Mouse (Mus musculus) frontal cortex, adult (tissue): ENCODE data around the gene Dnajc11.

ENCODE experiments used
- ATAC-seq: cut with Nextera tagmentation; 2 replicates; pipeline ENCODE4 v1.9.2; 2017; ENCODE audit warnings: mild to moderate bottlenecking, moderate library complexity, mixed read lengths; ENCODE audit not compliant: low TSS enrichment

Gene Dnajc11

DNA sequence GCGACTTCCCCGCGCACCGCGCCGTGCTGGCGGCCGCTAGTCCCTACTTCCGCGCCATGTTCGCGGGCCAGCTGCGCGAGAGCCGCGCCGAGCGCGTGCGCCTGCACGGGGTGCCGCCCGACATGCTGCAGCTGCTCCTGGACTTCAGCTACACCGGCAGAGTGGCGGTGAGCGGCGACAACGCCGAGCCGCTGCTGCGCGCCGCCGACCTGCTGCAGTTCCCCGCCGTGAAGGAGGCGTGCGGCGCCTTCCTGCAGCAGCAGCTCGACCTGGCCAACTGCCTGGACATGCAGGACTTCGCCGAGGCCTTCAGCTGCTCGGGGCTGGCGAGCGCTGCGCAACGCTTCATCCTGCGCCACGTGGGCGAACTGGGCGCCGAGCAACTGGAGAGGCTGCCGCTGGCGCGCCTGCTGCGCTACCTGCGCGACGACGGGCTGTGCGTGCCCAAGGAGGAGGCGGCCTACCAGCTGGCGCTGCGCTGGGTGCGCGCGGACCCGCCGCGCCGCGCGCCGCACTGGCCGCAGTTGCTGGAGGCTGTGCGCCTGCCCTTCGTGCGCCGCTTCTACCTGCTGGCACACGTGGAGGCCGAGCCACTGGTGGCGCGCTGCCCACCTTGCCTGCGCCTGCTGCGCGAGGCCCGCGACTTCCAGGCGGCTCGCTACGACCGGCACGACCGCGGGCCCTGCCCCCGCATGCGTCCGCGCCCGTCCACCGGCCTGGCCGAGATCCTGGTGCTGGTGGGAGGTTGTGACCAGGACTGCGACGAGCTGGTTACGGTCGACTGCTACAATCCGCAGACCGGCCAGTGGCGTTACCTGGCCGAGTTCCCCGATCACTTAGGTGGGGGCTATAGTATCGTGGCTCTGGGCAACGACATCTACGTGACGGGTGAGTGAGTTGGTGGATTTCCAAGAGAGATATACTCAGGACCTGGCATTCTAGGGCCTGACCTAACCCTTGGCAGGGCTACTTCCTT is 75.9 kb downstream of the Dnajc11 start:
- ATAC-seq: peak; percentile 55

DNA sequence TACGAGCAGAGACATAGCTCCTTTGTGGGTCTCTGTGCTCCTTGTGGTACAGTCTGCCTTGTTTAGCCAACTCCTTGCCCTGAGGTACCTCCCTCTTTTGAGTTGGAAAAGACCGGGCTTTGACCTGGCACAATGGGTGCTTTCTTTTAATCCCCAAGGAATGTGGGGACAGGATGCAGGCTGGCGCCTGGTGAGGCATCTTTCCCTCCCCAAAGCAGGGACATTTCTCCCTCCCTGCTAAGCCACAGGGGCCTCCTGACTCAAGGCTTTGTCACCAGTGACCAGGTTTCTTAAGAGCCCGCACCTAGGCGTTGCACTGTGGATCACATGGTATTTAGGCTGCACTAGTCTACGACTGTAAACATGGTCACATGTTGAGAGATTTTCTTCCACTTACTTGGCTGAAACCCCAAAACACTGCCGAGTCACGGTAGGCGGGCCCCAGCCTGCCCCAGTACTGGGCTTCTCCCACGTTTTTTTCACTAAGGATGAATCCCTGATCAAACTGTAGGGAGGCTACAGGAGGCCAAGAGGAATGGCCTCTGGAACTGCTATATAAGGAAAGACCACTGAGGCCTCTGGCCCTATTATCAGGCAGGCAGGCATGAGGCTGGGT is 76.7 kb downstream of the Dnajc11 start:
- 0 out of 2 replicates have a peak, but pooled peaks have one; percentile 4 for ATAC-seq

DNA sequence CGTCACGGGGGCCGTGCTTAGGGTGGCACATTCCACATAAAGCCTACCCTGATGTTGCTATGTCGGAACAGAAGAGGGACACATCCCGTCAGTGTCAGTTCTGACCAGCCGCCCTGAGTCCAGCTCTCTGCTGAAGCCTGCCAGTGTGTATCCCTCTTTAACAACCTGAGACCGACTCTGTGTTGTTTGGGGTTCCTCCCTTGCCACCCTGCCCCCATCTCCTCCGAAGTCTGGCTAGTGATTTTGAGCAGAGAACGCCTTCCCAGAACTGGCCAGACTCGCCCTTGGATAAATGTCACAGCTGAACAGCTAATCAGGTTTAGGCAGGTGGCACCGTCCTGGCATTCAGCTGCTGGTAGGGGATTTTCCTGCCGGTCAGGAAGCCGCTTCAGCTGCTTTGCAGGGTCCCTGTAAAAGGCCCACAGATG is 77.2 kb downstream of the Dnajc11 start:
- ATAC-seq: no peak

DNA sequence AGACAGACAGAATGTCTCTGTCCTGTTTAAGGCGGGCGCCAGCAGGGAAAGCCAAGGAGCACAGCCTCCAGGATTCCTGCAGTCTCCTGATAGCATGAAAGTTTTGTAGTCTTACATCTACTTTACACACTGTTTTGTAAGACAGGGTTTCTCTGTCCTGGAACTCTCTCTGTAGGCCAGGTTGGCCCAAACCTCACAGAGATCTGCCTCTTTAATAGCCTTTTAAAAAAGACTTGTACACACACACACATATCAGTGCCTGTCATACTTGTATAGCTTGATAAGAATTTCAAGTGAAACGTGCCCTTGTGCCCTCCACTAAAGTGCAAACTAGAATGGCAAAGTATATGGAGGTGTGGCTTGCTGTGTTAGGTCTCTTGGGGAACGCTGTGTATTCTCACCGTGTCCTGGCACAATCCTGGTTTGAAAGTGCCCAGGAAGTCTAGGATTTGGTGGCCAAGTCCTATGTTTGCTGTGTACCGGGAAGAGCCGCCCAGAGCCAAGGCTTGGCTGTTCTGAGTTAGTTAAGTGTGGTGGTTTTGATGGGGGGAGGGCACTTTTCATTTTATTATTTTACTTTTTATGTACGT is 77.8 kb downstream of the Dnajc11 start:
- no peak for ATAC-seq

DNA sequence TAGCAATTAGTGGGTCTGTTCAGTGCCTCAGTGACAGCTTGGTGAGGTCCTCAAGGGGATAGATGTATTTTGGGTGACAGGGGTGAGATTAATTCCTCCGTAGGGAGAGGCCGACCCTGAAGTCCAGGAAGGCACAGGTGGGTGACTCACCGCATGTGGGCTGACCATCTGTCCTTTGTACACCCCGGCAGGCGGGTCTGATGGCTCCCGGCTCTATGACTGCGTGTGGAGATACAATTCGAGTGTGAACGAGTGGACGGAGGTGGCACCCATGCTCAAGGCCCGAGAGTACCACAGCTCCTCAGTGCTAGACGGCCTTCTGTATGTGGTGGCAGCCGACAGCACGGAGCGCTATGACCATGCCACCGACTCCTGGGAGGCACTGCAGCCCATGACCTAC is 78.6 kb downstream of the Dnajc11 start:
- ATAC-seq: no peak

DNA sequence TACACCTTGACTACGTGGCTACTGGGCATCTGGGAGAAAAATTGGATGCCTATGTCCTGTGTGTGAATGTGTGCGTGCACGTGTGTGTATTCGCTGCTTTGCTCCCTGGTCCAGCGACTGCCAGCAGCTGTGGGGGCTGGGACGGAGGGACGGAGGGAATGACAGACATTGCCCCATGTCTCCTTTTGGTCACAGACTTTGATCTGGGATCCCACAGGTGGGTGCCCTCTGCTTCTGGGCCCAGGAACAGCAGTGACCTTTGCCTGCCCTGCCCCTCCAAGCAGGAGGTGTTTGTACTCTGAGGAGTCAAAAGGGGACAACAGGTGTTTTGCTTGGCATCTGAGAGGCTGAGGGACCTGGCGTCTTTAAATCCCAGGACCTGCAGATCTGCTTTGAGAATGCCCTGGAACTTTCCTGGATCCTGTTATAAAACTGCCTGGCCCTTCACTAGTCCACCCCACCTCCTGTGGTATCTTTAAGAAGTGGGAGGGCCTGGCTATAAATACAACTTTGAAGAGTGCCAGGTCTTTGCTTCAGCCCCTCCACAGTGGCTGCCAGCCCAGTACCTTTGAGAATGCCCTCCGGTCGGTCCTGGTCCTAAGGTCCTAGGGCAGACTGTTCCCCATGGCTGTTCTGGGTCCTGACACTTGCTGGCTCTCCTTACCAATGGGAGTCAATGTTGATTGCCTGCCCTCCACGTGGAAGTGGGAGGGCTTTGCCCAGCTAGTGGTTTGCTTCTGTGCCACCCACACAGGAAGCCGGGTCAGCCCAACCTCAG is 79.7 kb downstream of the Dnajc11 start:
- ATAC-seq: no peak

DNA sequence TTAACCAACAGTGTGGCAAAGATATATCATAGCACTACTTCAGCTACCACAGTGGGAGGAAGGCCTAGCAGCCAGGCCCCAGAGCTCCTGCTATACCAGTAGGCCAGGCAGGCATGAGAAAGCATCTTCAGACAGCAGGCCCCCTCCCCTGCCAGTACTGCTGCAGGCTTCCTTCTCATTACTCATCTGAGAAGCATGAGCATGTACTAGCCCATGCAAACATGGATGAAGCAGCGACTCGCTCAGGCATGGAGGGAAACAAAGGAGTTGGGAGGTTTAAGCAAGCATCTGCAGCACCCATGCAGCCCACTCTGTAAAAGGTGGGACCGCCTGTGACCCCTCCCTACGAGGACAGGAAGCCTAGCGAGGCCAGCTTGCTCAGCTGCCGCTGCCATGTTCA is 85.6 kb downstream of the Dnajc11 start:
- no peak for ATAC-seq

DNA sequence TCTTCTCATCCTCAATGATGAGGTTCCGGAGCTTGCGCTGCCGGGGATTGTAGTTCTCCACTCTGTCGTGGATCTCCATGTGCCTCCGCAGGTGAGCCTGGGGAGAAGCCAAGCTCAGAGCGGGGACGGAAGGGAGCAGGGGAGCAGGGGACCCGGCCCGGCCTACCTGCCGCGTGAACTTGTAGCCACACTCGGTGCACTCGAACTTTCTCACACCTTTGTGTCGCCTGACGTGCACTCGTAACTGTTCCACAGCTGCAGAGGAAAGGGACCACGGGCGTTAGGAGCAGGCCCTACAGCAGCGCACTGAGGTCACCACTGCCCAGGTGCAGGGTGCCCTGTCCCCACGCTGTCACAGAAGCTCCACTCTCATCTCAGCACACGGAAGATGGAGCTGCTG is 86.5 kb downstream of the Dnajc11 start:
- no peak for ATAC-seq

DNA sequence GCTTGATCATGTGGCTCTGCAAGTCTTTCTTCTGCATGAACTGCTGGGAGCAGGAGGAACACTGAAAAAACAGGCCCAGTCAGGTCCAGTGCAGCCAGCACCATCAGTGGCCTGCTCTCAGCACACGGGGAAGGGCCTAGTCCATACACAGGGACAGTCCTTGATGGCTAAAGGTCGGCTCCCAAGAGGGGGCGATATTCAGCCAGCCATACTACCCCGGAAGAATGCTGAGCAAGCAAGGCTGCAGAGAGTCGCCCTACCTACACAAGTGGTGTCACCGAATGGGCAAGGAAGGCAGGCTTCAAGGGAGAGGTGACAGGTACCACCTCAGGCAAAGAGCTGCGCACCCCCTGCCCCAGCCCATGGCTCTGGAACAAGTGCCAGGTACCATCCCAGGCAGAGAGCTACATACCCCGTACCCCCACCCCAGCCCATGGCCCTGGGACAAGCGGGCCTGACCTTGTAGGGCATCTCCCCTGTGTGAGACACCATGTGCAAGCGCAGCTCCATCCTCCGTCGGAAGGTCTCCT is 88.1 kb downstream of the Dnajc11 start:
- ATAC-seq: no peak

DNA sequence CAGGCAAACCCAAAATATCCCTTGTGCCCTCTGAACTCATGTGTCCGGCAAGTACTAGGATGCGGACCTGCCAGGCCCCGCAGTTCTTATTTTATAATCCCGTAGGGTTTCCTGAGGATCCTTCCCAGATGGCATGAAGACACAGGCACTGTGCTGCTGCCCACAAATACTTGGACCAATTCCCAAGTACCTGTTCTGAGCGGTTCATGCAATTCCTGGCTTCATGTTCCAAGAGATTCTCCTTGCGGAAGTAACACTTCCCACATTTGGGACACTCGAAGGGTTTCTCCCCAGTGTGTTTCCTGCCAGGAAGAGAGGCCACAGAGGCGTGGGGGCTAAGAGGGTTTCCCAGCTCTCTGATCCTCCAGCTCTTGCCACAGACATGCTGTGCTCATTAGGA is 89.0 kb downstream of the Dnajc11 start:
- no peak for ATAC-seq

DNA sequence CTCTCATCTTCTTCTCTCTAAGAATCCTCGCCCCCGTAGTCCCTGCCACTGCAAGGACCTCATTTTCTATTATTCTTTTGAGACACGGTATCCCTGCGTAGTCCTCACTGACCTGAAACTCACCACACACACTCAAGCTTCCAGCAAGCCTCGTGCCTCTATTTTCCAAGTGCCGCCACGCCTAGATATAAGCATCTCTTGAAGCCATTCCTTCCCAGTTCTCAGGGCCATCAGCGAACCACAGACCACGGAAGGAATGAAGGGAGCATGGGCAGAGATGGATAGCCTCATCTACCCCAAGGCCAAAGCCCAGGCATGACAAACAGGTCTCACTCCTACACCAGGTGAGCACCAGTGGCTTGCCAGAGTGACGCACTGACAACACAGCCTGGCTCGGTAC is 91.0 kb downstream of the Dnajc11 start:
- ATAC-seq: no peak

DNA sequence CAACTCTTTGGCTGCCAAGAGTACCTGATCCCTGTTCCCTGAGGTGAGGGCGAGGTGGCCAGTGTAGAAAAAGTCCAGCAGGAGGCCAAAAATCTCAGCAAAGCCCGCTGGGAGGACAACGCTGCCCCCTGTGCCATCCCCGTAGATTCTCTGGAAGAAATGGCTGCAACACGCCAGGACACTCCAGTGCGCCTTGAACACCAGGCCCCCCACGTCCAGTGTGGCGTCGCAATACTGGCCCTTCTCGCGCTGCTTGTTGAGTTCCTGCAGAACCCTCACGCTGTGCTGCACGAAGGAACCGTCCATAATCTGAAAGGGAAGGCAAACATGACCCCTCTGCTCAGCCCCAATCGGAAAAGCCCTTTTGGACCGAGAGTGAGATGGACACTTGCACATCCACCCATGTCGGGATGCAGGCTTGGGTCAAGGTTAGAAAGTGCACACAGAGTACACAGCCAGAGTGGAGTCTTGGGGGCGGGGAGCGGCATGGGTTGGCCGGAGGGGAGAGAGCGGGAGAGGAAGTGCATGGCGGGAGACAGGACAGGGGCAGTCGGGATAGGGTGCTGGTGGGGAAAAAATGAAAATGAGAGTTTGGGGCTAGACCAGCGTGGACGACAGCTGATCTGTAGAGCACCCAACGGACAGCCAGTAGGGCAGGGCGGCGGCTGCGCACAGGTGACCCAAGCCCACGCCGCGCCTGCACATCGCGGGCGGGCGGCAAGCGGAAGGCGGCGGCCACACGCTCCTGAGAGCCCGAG is 93.4 kb downstream of the Dnajc11 start:
- ATAC-seq: peak; percentile 36

DNA sequence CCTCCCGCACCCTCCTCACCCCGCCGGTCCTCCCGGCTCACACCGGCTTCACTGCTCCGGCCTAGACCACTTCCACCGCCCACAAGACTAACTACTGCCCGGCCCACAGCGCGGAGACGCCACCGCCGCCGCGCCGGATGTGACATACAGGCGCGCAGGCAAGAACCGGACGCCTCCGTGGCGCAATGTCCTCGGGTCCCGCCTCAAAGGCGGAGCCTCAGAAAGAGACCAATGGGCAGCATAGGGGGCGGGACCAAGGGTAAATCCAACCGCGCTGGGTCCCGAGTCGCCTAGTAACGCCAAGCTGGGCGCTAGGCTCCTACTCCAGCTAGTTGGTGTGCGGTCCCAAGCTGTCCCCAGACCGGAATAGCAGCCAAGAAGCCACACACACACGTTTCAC is 94.0 kb downstream of the Dnajc11 start, which contains the start of gene Zbtb48:
Gene Zbtb48 (minus strand): TSS at position 148 of the 400 bp plus-strand sequence.
- ATAC-seq: peak; percentile 95

DNA sequence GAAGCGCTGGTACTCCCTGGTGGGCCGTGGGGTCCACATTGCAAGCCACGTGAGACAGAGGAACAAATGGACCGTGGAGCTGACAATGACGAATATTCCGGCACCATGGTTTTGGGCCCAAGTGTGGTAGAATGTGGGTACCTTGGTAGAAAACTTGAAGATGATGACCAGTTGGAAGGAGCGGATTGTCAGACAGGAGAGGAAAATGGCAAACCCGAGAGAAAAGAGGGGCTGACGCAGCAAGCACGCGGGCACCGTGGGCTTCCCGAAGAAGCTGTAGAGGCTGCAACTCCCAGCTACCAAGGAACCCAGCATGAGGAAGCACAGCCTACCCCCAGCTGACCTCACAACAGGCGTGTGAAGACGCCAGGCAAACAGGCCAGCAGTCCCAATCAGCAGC is 95.0 kb downstream of the Dnajc11 start:
- ATAC-seq: no peak

DNA sequence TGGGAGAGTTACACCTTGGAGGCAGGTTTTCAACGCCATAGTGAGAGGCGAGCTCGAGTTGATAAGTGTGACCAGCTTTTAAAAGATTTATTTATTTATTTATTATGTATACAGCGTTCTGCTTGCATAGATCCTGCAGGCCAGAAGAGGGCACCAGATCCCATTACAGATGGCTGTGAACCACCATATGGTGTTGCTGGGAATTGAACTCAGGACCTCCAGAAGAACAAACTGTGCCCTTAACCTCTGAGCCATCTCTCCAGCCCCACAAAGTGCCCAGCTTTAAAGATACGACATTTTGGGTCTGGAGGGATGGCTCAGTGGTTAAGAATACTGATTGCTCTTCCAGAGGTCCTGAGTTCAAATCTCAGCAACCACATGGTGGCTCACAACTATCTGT is 95.6 kb downstream of the Dnajc11 start:
- ATAC-seq: no peak

DNA sequence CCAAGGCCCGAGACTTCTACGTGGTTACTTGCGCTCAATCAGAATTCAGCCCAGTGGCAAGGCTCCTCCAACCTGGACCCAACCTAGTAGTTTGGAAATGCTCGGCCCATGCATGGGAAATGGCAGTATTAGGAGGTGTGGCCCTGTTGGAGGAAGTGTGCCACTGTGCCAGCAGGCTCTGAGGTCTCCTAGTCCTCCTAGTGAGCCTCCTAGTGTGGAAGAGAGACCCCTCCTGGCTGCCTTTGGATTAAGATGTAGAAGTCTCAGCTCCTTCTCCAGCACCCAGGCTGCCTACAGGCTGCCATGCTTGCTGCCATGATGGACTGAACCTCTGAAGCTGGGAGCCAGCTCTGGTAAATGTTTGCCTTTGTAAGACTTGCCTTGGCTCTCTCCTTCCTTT is 96.5 kb downstream of the Dnajc11 start:
- ATAC-seq: no peak
